Mouse (Mus musculus) limb, embryonic 12.5 days (tissue): ENCODE measurements around the gene Ppp1r12b. TPM values are rescaled to one million over a fixed set of nuclear protein-coding genes. Genes with fewer than 3 reads are reported as not detected.

ENCODE experiments used
- ATAC-seq: fragments of 200-750 bp; cut with Nextera tagmentation; 2 replicates; pipeline ENCODE4 v1.8.0; 2017; ENCODE audit warnings: low read depth, moderate TSS enrichment; ENCODE audit not compliant: insufficient number of reproducible peaks, insufficient read depth, low FRiP score, low TSS enrichment
- H3K27ac ChIP-seq: fragments of 300-500 bp; sonication (generic); 2 replicates; pipeline ENCODE4 v1.5.1; 2016; ENCODE audit warnings: mild to moderate bottlenecking, moderate library complexity
- H3K27me3 ChIP-seq: fragments of 300-500 bp; sonication (generic); 2 replicates; pipeline ENCODE4 v1.6.1; 2016; ENCODE audit warnings: mild to moderate bottlenecking, moderate library complexity
- H3K36me3 ChIP-seq: fragments of 300-500 bp; sonication (generic); 2 replicates; pipeline ENCODE4 v1.6.1; 2016; ENCODE audit warnings: mild to moderate bottlenecking, moderate library complexity
- H3K4me1 ChIP-seq: fragments of 300-500 bp; sonication (generic); replicated peaks from 2 replicates; pipeline ENCODE4 v1.6.1; 2016
- H3K4me2 ChIP-seq: fragments of 300-500 bp; sonication (generic); 2 replicates; pipeline ENCODE4 v1.6.1; 2016; ENCODE audit warnings: mild to moderate bottlenecking, moderate library complexity
- H3K4me3 ChIP-seq: fragments of 300-500 bp; sonication (generic); replicated peaks from 2 replicates; pipeline ENCODE4 v1.5.1; 2016; ENCODE audit warnings: mild to moderate bottlenecking
- H3K9ac ChIP-seq: fragments of 300-500 bp; sonication (generic); replicated peaks from 2 replicates; pipeline ENCODE4 v1.6.1; 2016; ENCODE audit warnings: mild to moderate bottlenecking, moderate library complexity
- H3K9me3 ChIP-seq: fragments of 300-500 bp; sonication (generic); 2 replicates; pipeline ENCODE4 v1.6.1; 2016; ENCODE audit warnings: mild to moderate bottlenecking, moderate library complexity
- WGBS: fragments of 180-500 bp; shearing (Covaris S2); methylation state at CpG from one replicate; pipeline ENCODE4 v1.1.7; 2016; 5-methylcytosine and 5-hydroxymethylcytosine counted together
- polyA plus RNA-seq: library from polyadenylated mRNA; unstranded; fragments of >200 nt; fragmentation: Nextera tagmentation; extraction: Ambion mirVana; gene quantifications from 2 replicates; pipeline ENCODE4 v1.2.1, GENCODE M21; 2016

Ppp1r12b gene
- polyA plus RNA-seq, 1 experiment from 2014 or later: 7.7 TPM

DNA sequence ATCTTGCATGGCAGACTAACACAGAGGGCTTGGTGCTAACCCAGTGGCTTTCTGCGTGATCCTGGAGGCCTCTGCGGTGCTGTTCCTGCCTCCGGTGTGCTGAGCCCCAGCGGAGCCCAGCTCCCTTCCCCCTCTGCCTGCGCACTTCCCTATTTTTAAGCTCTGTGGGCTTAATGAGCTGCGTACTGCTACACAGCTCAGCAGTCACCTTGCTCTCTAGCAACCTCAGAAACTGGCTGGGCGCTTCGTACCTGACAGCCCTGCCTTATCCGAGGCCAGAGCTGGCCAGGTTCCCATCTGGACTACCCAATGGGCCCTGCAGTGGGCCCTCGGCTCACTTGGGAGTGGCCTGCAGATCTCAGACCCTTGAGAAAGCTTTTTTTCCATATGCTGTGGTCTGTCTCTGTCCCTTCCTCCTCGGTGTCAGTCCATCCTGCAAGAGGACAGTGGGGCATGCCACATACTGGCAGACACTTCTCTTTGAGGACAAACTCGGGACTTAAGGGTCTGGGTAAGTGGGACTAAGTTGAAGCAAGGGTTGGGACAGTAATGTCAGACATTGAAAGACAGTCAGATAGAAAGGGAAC, 235.9 kb downstream of the Ppp1r12b start:
- H3K9ac ChIP-seq: no peak overlapping the region
- no peak for ATAC-seq
- H3K4me1 ChIP-seq: no peaks in the 10 kb centered on the region
- H3K4me3 ChIP-seq: no peak overlapping the region
- H3K27ac ChIP-seq: no peak overlapping the region
- no peaks in the 10 kb centered on the region for H3K27me3 ChIP-seq
- no peaks in the 10 kb centered on the region for H3K9me3 ChIP-seq
- no peak overlapping the region for H3K4me2 ChIP-seq
- H3K36me3 ChIP-seq: no peaks in the 10 kb centered on the region
- WGBS: 53% methylated on average over 12 of the region's 12 CpGs

DNA sequence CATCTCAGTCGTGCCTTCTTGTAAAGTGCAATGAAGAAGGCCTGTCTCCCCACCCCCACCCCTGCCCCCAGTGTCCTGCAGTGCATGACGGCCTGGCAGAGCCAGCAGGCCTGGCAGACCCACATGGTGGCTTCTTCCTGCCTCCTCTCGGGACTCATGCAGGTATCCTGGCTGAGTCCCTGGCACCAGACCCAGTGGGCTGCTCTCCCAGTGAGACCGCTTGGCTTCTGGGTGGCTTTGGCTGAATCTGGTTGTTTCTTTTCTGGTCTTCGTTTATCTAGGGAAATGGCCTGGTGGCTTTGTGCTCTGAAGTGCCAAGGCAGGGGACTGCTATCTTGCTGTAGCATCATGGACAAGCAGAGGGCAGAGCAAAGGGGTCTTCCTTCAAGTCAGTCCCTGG, 240.7 kb downstream of the Ppp1r12b start:
- 61% methylated on average over 5 of the region's 5 CpGs for WGBS
- peaks cover 35% of the 10 kb centered on the region for H3K27me3 ChIP-seq
- H3K4me1 ChIP-seq: no peaks in the 10 kb centered on the region
- H3K9ac ChIP-seq: no peak overlapping the region
- H3K27ac ChIP-seq: no peak overlapping the region
- no peaks in the 10 kb centered on the region for H3K9me3 ChIP-seq
- H3K4me2 ChIP-seq: no peak overlapping the region
- H3K4me3 ChIP-seq: no peak overlapping the region
- no peak for ATAC-seq
- no peaks in the 10 kb centered on the region for H3K36me3 ChIP-seq

- peaks cover 44% of the 10 kb centered on the region for H3K27me3 ChIP-seq
- H3K9me3 ChIP-seq: no peaks in the 10 kb centered on the region
- H3K9ac ChIP-seq: no peak overlapping the region
- peaks cover 7% of the 10 kb centered on the region for H3K4me1 ChIP-seq
- no peak overlapping the region for H3K4me2 ChIP-seq
- WGBS: 65% methylated on average over 8 of the region's 8 CpGs
- H3K4me3 ChIP-seq: no peak overlapping the region
- H3K36me3 ChIP-seq: no peaks in the 10 kb centered on the region
- H3K27ac ChIP-seq: no peak overlapping the region
- ATAC-seq: no peak
Measured at GRCm38 (mm10) chr1:134714166-134714565, 241.6 kb downstream of the Ppp1r12b start.

DNA sequence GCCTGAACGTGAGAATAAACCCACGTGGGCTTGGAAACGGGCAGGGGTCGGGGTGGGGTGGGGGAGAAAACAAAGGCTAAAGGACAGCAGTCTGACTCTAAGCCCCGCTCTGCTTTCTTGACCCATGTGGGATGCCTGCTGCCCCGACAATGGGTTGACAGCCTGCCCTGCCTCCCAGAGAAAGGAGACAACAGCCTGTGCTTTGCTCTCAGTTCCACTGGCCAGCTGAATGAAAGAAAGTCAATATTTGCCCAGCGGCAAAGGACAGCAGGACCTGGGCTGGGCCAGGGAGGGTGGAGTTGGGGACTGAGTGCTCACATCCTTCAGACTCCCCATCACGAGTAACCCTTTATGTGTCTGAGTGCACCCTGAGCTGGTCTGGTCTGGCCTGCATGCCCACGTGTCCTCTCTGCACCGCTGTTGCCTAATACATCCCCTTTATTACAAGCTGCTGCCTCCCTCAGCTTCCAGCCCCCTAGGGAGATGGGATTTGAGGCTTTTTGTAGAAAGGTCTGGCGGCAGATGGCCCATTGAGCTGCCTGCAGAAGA, 242.2 kb downstream of the Ppp1r12b start:
- Histone ChIP-seq H3K4me2 (no peak overlapping the region), H3K9me3 (no peaks in the 10 kb centered on the region), H3K36me3 (no peaks in the 10 kb centered on the region), H3K27ac (no peak overlapping the region), H3K9ac (0 out of 2 replicates have a peak overlapping the region, but pooled peaks have one; percentile 23), H3K4me1 (peaks cover 14% of the 10 kb centered on the region), H3K4me3 (no peak overlapping the region), H3K27me3 (peaks cover 51% of the 10 kb centered on the region)
- 40% methylated on average over 11 of the region's 11 CpGs for WGBS
- no peak for ATAC-seq

DNA sequence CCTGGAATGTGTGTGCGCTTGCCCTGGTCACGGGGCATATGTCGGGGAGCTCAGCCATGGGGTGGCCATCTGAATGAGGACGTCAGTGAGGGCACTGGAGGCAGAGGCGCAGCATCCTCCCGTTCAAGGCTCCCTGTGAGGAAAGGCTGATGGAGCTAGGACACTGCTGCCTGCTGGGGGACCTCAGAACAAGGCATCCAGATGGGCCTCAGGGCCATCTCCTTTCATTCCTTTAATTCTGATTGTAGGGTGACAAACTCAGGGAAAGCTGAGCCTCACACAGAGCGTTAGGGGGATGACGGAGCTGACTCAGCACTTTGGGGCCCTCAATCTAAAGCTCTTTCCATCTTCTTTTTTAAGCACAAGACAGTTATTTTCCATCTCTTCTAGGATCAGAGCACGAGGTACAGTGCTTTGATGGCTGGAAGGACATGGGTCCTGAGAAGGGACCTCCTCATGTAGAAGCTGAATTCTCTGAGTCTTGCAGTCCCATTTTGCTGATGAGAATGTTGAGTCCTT, 242.9 kb downstream of the Ppp1r12b start:
- H3K9me3 ChIP-seq: no peaks in the 10 kb centered on the region
- no peak overlapping the region for H3K4me3 ChIP-seq
- 82% methylated on average over 9 of the region's 9 CpGs for WGBS
- H3K27me3 ChIP-seq: peaks cover 57% of the 10 kb centered on the region
- no peaks in the 10 kb centered on the region for H3K36me3 ChIP-seq
- H3K27ac ChIP-seq: no peak overlapping the region
- no peak overlapping the region for H3K9ac ChIP-seq
- peaks cover 17% of the 10 kb centered on the region for H3K4me1 ChIP-seq
- no peak for ATAC-seq
- H3K4me2 ChIP-seq: no peak overlapping the region

- no peak overlapping the region for H3K4me3 ChIP-seq
- H3K9me3 ChIP-seq: no peaks in the 10 kb centered on the region
- H3K36me3 ChIP-seq: no peaks in the 10 kb centered on the region
- no peak overlapping the region for H3K9ac ChIP-seq
- ATAC-seq: no peak
- WGBS: 85% methylated on average over 5 of the region's 5 CpGs
- no peak overlapping the region for H3K27ac ChIP-seq
- no peak overlapping the region for H3K4me2 ChIP-seq
- peaks cover 69% of the 10 kb centered on the region for H3K27me3 ChIP-seq
- H3K4me1 ChIP-seq: peaks cover 17% of the 10 kb centered on the region
Measured at GRCm38 (mm10) chr1:134711653-134712052, 244.1 kb downstream of the Ppp1r12b start.

- H3K36me3 ChIP-seq: no peaks in the 10 kb centered on the region
- peaks cover 17% of the 10 kb centered on the region for H3K4me1 ChIP-seq
- no peak overlapping the region for H3K4me2 ChIP-seq
- no peak overlapping the region for H3K9ac ChIP-seq
- H3K27me3 ChIP-seq: peaks cover 75% of the 10 kb centered on the region
- no peak overlapping the region for H3K4me3 ChIP-seq
- WGBS: 62% methylated on average over 7 of the region's 7 CpGs
- no peaks in the 10 kb centered on the region for H3K9me3 ChIP-seq
- no peak for ATAC-seq
- no peak overlapping the region for H3K27ac ChIP-seq
Measured at GRCm38 (mm10) chr1:134711061-134711460, 244.7 kb downstream of the Ppp1r12b start.

- no peak for ATAC-seq
Measured at GRCm38 (mm10) chr1:134709411-134710306, 246.1 kb downstream of the Ppp1r12b start.

DNA sequence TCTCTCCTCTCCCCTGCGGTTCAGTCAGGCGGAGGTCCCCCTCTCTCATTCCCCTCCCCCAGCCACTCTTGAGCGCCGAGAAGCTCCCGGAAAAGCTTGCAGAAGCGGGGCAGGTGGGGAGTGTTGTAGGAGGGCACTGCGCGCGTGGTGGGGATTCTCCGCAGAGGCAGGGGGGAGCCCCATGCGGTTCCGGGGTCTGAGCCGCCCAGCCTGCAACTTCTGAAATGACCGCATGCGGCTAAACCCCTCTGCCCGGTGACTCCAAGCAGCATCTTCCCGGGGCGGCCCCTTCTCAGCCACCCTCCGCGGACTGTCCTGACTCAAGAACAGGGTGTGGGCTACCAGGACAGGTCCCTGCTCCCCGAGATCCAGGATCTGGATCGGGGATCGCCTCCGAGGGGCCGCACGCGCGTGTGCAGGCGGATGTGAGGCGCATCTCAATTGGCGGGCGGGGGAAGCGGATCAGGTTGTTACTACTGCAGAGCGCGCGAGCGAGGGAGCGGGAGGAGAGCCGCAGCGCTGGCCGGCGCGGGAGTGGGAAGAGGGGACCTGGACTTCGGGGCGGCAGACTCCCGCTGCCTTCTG, 246.8 kb downstream of the Ppp1r12b start:
- H3K36me3 ChIP-seq: no peaks in the 10 kb centered on the region
- peaks cover 95% of the 10 kb centered on the region for H3K27me3 ChIP-seq
- no peak for ATAC-seq
- H3K4me2 ChIP-seq: peak overlapping the region; percentile 98
- whole genome bisulfite sequencing: under 1% methylated on average over 46 of the region's 46 CpGs
- H3K4me1 ChIP-seq: peaks cover 17% of the 10 kb centered on the region
- H3K27ac ChIP-seq: no peak overlapping the region
- peak overlapping the region; percentile 54 for H3K4me3 ChIP-seq
- H3K9me3 ChIP-seq: no peaks in the 10 kb centered on the region
- peak overlapping the region; percentile 57 for H3K9ac ChIP-seq

More at GRCm38 (mm10) chr1:134709411-134710306, 246.1 kb downstream of the Ppp1r12b start:
- peaks cover 17% of the 10 kb centered on the region for H3K4me1 ChIP-seq
- peak overlapping the region; percentile 98 for H3K4me2 ChIP-seq
- peak overlapping the region; percentile 57 for H3K9ac ChIP-seq
- H3K27ac ChIP-seq: no peak overlapping the region
- H3K9me3 ChIP-seq: no peaks in the 10 kb centered on the region
- peak overlapping the region; percentile 54 for H3K4me3 ChIP-seq
- H3K27me3 ChIP-seq: peaks cover 88% of the 10 kb centered on the region
- WGBS: 14% methylated on average over 26 of the region's 26 CpGs
- no peaks in the 10 kb centered on the region for H3K36me3 ChIP-seq

DNA sequence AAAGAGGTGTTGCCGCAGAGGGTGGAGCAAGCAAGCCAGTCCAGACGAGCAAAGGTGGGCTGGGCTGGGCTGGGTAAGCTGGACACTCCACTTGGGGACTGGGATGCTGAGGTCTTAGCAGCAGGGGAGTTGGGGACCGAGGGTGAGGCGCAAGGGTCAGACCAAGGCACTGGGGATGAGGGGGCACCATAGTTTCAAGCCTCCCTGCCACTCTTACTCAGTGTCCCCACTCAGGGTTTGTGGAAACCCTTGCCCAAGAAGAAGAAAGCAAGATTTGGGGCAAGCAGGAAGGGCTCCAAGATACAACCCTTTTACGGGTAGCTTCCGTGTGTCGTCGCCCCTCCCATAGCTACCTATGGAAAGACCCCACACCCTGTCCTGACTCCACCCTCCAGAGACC, 247.5 kb downstream of the Ppp1r12b start:
- H3K9ac ChIP-seq: no peak overlapping the region
- peaks cover 17% of the 10 kb centered on the region for H3K4me1 ChIP-seq
- 13% methylated on average over 8 of the region's 8 CpGs for WGBS

DNA sequence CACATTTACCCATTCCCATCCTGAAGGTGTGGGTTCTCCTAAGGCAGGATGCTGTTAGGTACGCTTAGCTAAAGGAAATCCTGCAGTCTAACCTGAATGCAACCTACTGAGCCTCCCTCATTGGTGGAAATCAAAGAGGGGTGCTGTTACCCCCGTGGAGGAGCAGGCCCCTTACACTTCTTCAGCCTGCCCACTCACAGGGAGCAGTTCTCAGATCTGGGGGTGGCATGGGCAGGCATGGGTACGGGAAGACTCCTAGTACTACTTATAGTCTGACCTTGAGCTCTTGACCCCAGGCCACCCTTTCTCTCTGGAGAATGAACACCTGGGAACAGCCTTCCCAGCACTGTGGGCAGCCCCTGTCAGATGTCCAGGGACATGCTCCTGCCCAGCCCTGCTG, 248.2 kb downstream of the Ppp1r12b start:
- H3K9ac ChIP-seq: no peak overlapping the region
- peaks cover 82% of the 10 kb centered on the region for H3K27me3 ChIP-seq
- WGBS: 66% methylated on average over 3 of the region's 3 CpGs
- no peak for ATAC-seq
- H3K27ac ChIP-seq: no peak overlapping the region
- H3K36me3 ChIP-seq: no peaks in the 10 kb centered on the region
- no peak overlapping the region for H3K4me3 ChIP-seq
- no peaks in the 10 kb centered on the region for H3K9me3 ChIP-seq
- H3K4me2 ChIP-seq: no peak overlapping the region
- H3K4me1 ChIP-seq: peaks cover 17% of the 10 kb centered on the region

More for the DNA sequence above, 247.5 kb downstream of the Ppp1r12b start:
- peak overlapping the region; percentile 98 for H3K4me2 ChIP-seq
- H3K27ac ChIP-seq: no peak overlapping the region
- peaks cover 90% of the 10 kb centered on the region for H3K27me3 ChIP-seq
- no peaks in the 10 kb centered on the region for H3K9me3 ChIP-seq
- ATAC-seq: no peak
- H3K4me3 ChIP-seq: peak overlapping the region; percentile 54
- no peaks in the 10 kb centered on the region for H3K36me3 ChIP-seq
